9 mouse cellular contexts compared by ENCODE assay signal in the genomic region with DNA sequence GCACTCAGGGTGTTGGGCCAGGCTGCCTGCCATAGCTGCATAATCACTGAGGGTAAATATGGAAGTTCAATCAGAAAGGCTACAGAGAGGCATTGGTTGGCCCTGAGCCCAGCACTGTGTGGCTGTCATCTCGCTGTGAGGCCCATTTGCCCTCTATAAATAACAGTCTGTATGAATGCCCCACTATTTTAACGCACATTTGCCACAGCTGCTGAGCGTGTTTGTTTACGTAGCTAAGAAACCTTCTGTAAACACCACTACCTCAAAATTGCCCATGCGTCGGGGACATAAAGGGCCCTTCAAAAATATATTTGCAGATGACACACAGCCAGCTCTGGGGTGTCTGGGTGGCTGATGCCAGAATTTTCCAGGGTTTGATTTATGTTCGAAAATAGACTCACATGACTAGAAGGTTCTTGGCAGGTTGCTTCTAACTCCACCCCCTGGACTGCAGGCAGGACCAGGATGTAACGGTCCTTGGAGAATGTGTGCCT.
DNase-seq lines count a peak whose midpoint lies in the region; ATAC-seq lines count a peak whose summit lies in the region.
"Had no signal": no experiment of that assay in that cellular context is flagged by ENCODE, and none has a peak within 500 bp of the region (broad histone marks: within the 10 kb centered on the region; RNA-seq: fewer than 3 reads in every experiment).

No protein-coding gene starts in this region.

- H3K4me2 ChIP-seq in forebrain, embryonic 13.5 days = 0 out of 2 replicates have a peak overlapping the region, but pooled peaks have one; percentile 4
- H3K4me2 ChIP-seq in forebrain, embryonic 11.5 days (ENCODE audit: low read depth, low read length, severe bottlenecking) = no peak overlapping the region
- H3K4me2 ChIP-seq in hindbrain, embryonic 16.5 days (ENCODE audit: low read length) = no peak overlapping the region
- no peak overlapping the region for H3K4me2 ChIP-seq in kidney, embryonic 14.5 days (replicated peaks; ENCODE audit: low read depth, low read length)

- WGBS in forebrain, embryonic 13.5 days = 51% methylated on average over 8 of the region's 8 CpGs
- WGBS in forebrain, embryonic 11.5 days = 90% methylated on average over 8 of the region's 8 CpGs
- WGBS in hindbrain, embryonic 16.5 days = 47% methylated on average over 8 of the region's 8 CpGs
- 59% methylated on average over 8 of the region's 8 CpGs for WGBS in kidney, embryonic 14.5 days

- H3K27me3 ChIP-seq in forebrain, embryonic 13.5 days = no peaks in the 10 kb centered on the region
- H3K27me3 ChIP-seq in forebrain, embryonic 11.5 days (ENCODE audit: control insufficient read depth, insufficient read depth, low read length) = no peaks in the 10 kb centered on the region
- H3K27me3 ChIP-seq in hindbrain, embryonic 16.5 days (replicated peaks; ENCODE audit: control insufficient read depth, insufficient read depth, low read length) = no peaks in the 10 kb centered on the region
- H3K27me3 ChIP-seq in kidney, embryonic 14.5 days (ENCODE audit: control insufficient read depth, insufficient read depth, low read length) = no peaks in the 10 kb centered on the region

- peaks cover 15% of the 10 kb centered on the region for H3K4me1 ChIP-seq in forebrain, embryonic 13.5 days
- H3K4me1 ChIP-seq in forebrain, embryonic 11.5 days (replicated peaks; ENCODE audit: control insufficient read depth, insufficient read depth, low read length) = no peaks in the 10 kb centered on the region
- H3K4me1 ChIP-seq in hindbrain, embryonic 16.5 days (ENCODE audit: control insufficient read depth, insufficient read depth, low read depth, low read length) = peaks cover 8% of the 10 kb centered on the region
- H3K4me1 ChIP-seq in kidney, embryonic 14.5 days (ENCODE audit: control insufficient read depth, insufficient read depth, low read length) = no peaks in the 10 kb centered on the region; the same call in 1 of the 2 replicates

- DNase-seq in forebrain, embryonic 11.5 days (ENCODE audit: low spot score) = no peak
- DNase-seq in adrenal gland, postnatal 25 days = peak; percentile 15
- DNase-seq in gastrocnemius, adult 18-20 months (ENCODE audit: low spot score) = peak; percentile 78
- DNase-seq in ovary, postnatal 14 days (ENCODE audit: low spot score) = no peak
- DNase-seq in spleen, postnatal 36 days (ENCODE audit: low spot score in 2 of 2) = no peak

- H3K9me3 ChIP-seq in forebrain, embryonic 13.5 days (replicated peaks) = no peaks in the 10 kb centered on the region
- H3K9me3 ChIP-seq in forebrain, embryonic 11.5 days (ENCODE audit: control insufficient read depth, low read length) = no peaks in the 10 kb centered on the region
- no peaks in the 10 kb centered on the region for H3K9me3 ChIP-seq in hindbrain, embryonic 16.5 days (ENCODE audit: control insufficient read depth, low read length)
- 0 out of 2 replicates have a peak, but pooled peaks cover 2% of the 10 kb centered on the region for H3K9me3 ChIP-seq in kidney, embryonic 14.5 days (ENCODE audit: control insufficient read depth, low read length)

- H3K36me3 ChIP-seq in forebrain, embryonic 13.5 days (ENCODE audit: poor library complexity, severe bottlenecking) = no peaks in the 10 kb centered on the region
- H3K36me3 ChIP-seq in forebrain, embryonic 11.5 days (ENCODE audit: control insufficient read depth, insufficient read depth, low read length) = no peaks in the 10 kb centered on the region
- H3K36me3 ChIP-seq in hindbrain, embryonic 16.5 days (ENCODE audit: control insufficient read depth, insufficient read depth, low read length) = peaks cover 4% of the 10 kb centered on the region; the same call in 1 of the 2 replicates
- H3K36me3 ChIP-seq in kidney, embryonic 14.5 days (ENCODE audit: control insufficient read depth, insufficient read depth, low read length) = no peaks in the 10 kb centered on the region

- no peak overlapping the region for H3K4me3 ChIP-seq in forebrain, embryonic 13.5 days
- H3K4me3 ChIP-seq in forebrain, embryonic 11.5 days (ENCODE audit: low read depth, low read length) = no peak overlapping the region
- H3K4me3 ChIP-seq in hindbrain, embryonic 16.5 days (ENCODE audit: low read length) = no peak overlapping the region
- H3K4me3 ChIP-seq in kidney, embryonic 14.5 days (ENCODE audit: low read length) = no peak overlapping the region
- H3K4me3 ChIP-seq: left cerebral cortex, adult 2 months had no signal

- peak; percentile 81 for ATAC-seq in forebrain, embryonic 13.5 days
- ATAC-seq in forebrain, embryonic 11.5 days (replicated peaks; ENCODE audit: low FRiP score) = no peak
- ATAC-seq in hindbrain, embryonic 16.5 days = peak; percentile 79
- no peak for ATAC-seq in kidney, embryonic 14.5 days (ENCODE audit: low FRiP score, low TSS enrichment)

- H3K9ac ChIP-seq in forebrain, embryonic 13.5 days = no peak overlapping the region
- H3K9ac ChIP-seq in forebrain, embryonic 11.5 days (ENCODE audit: low read length) = no peak overlapping the region
- H3K9ac ChIP-seq in hindbrain, embryonic 16.5 days (ENCODE audit: low read depth, low read length) = no peak overlapping the region
- no peak overlapping the region for H3K9ac ChIP-seq in kidney, embryonic 14.5 days (ENCODE audit: low read depth, low read length)

- H3K27ac ChIP-seq in forebrain, embryonic 13.5 days = peak overlapping the region; percentile 25
- H3K27ac ChIP-seq in forebrain, embryonic 11.5 days (ENCODE audit: low read depth, low read length) = no peak overlapping the region
- no peak overlapping the region for H3K27ac ChIP-seq in hindbrain, embryonic 16.5 days (ENCODE audit: low read depth, low read length)
- H3K27ac ChIP-seq in kidney, embryonic 14.5 days (ENCODE audit: low read depth, low read length) = no peak overlapping the region
- H3K27ac ChIP-seq: left cerebral cortex, adult 2 months had no signal

Comparison
In these comparisons a context has a peak if more than half of its experiments do, and no peak if none do; other contexts are left out.
1. ATAC-seq: peak in forebrain, embryonic 13.5 days (single experiment) and hindbrain, embryonic 16.5 days (single experiment); none in forebrain, embryonic 11.5 days (single experiment) and kidney, embryonic 14.5 days (single experiment).
2. DNase-seq: peak in adrenal gland, postnatal 25 days (single experiment) and gastrocnemius, adult 18-20 months (single experiment); none in forebrain, embryonic 11.5 days (single experiment), ovary, postnatal 14 days (single experiment) and spleen, postnatal 36 days (0 of 2).